Mouse (Mus musculus) T-cell, adult 2 months (primary cell): Measurements from ENCODE around the gene Pithd1.

ENCODE experiments used
- DNase-seq: peaks from one replicate; pipeline ENCODE4 v3.0.0; 2022; ENCODE audit warnings: low spot score

The Pithd1 gene

GRCm38 (mm10) chr4:135986943-135987710 lies at the start of gene Pithd1:
Gene Pithd1, minus strand, starts transcription at chr4:135987264.
- peak; percentile 96 for DNase-seq

- no peak for DNase-seq
These were observed 48.0 kb upstream of the Pithd1 start for GRCm38 (mm10) chr4:136035078-136035477.

GRCm38 (mm10) chr4:136033231-136033630 lies 46.2 kb upstream of the Pithd1 start:
- no peak for DNase-seq

- no peak for DNase-seq
These were observed 44.2 kb upstream of the Pithd1 start for GRCm38 (mm10) chr4:136030968-136031909.

GRCm38 (mm10) chr4:136028689-136029088 lies 41.6 kb upstream of the Pithd1 start:
- DNase-seq, result no peak

- DNase-seq, result peak; percentile 25
These were observed 41.1 kb upstream of the Pithd1 start for GRCm38 (mm10) chr4:136028132-136028564.

GRCm38 (mm10) chr4:136027416-136028131 lies 40.5 kb upstream of the Pithd1 start:
- no peak for DNase-seq

- no peak for DNase-seq
These were observed 38.3 kb upstream of the Pithd1 start for GRCm38 (mm10) chr4:136025350-136025749.

GRCm38 (mm10) chr4:136022924-136023323 lies 35.9 kb upstream of the Pithd1 start:
- no peak for DNase-seq

- DNase-seq, result peak; percentile 100
These were observed 34.5 kb upstream of the Pithd1 start, which contains the start of gene Eloa for GRCm38 (mm10) chr4:136021549-136022047. Gene Eloa, minus strand, starts transcription at chr4:136021763.

GRCm38 (mm10) chr4:136020743-136021548 lies 33.9 kb upstream of the Pithd1 start:
- peak; percentile 13 for DNase-seq

- no peak for DNase-seq
These were observed 29.1 kb upstream of the Pithd1 start for GRCm38 (mm10) chr4:136016059-136016602.

GRCm38 (mm10) chr4:136010586-136010985 lies 23.5 kb upstream of the Pithd1 start:
- no peak for DNase-seq

- DNase-seq, result no peak
These were observed 21.9 kb upstream of the Pithd1 start for GRCm38 (mm10) chr4:136008782-136009447.

GRCm38 (mm10) chr4:136006821-136007220 lies 19.8 kb upstream of the Pithd1 start:
- peak; percentile 24 for DNase-seq

- no peak for DNase-seq
These were observed 17.9 kb upstream of the Pithd1 start for GRCm38 (mm10) chr4:136004921-136005320.

- DNase-seq, result no peak
These were observed 17.1 kb upstream of the Pithd1 start for GRCm38 (mm10) chr4:136004107-136004675.

- DNase-seq, result no peak
These were observed 8.1 kb upstream of the Pithd1 start for GRCm38 (mm10) chr4:135995118-135995517.

- no peak for DNase-seq
These were observed 6.9 kb upstream of the Pithd1 start for GRCm38 (mm10) chr4:135993941-135994340.

- DNase-seq, result no peak
These were observed 650 bp upstream of the Pithd1 start for GRCm38 (mm10) chr4:135987714-135988113.
